Mouse (Mus musculus) adrenal gland, postnatal 36 days (tissue): ENCODE measurements at regions not wholly inside any gene's neighbourhood (a gene's known extent, or its start where the extent isn't known, plus 50 kb on each side); places are given as distances from the start of the nearest gene placed in this dataset.

ENCODE experiments used
- DNase-seq, 2 experiments: peaks; one replicate each; pipeline ENCODE4 v3.0.0; 2021; ENCODE audit warnings: mixed read lengths in 1 of 2

DNA sequence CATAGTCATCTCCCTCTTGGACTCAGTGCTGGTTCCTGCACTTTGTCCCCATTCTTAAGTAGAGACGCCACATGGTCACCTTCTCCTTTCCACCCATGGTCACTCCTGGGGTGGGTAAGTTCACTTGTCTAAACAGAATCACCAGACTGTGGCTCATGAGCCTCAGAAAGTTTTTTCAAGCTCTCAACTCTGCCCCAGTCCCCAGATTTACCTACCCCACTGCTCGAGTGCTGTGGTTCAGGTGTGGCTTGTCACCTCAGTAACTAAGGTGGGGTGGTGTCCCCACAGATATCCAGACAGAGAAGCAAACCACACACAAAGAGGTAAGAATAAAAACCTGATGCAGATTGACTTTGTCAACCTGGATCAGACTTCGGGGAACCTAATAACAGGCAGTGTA is 87.6 kb downstream of the Rpl10-ps3 start:
- no peak for DNase-seq

DNA sequence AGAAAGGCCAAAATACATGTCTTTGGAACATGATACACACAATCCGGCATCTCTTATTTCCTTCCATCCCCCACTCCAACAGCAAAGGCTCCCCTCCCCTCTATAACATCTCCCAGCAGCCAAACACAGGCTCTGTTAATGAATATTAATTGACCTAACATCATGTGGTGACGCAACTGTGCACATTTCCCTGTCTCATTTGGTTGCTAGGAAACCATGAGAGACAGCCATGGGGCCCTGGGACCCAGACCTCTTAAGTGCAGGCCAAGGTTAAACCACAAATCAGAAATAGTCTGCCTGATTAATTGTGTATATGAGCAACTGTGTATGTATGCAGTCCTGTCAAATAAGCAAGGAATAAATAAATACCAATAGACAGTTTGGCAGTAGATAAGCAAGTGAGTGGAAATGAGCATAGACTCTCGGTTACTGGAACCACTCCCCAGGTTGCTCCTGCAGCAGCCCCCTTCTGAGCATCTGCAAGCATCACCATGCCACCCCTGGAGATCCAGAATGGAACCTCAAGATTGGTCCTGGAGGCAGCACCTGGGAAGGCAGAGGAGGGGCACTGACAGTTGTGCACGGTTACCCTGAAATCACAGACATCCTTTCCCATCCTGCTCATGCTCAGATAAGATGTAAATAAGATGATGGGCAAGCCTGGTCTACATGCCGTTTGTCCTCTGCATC is 99.6 kb downstream of the Rpl10-ps3 start:
- DNase-seq: no peak

DNA sequence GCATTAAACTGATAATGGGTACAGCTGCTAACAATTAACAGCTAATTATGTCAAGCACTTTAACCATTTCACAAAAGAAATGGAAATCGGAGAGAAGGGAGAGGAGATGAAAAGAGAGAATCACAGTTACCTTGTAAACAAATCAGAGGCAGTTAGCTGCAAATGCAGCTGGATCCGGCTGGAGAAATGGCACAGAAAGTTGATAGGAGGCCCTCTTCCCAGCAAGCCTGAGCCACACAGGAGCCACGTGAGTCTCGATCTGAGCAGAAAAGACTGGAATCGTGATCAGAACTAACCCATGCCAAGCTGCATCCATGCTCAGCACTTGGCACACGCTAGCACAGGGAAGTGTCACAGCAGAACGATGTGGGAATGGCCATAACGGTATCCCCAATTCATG is 103.8 kb downstream of the Rpl10-ps3 start:
- no peak for DNase-seq

DNA sequence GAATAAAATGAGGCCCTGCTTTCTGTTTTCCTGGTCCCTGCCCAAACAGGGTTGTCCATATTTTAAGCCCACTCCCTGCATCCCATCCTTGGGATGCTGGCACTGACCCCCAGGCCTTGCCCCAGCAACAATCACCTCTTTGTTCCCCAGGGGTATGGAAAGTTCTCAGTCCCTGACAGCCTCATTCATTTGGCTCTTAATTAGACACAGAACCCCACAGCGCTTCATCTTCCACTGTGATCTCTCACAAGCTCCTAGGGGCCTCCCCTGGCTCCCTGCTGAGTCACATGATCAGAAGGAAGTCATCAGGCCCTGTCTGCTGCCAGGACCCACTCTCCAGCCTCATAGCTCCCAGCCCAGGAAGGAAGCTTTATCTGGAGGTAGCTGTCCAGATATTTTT is 108.9 kb downstream of the Rpl10-ps3 start:
- DNase-seq: peak in 1 of 2 experiments; percentile 1

DNA sequence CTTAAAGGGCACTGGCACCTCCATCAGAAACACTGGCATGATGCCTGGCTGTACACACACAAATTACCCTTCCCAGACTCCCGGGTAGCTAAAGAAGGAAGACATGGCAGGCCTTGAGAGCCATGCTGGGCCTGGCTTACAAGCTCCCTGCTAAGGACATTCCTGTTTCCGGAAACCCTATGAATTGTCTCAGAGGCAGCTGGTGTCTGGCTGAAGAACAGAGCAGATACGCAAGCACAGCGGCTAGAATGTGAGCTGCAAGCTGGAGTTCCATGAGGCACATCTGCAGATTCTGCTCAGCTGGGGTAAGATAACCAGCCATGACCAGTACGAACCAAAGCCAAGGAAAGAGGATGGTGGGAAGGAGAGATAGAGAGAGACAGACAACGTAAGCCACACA is 110.1 kb downstream of the Rpl10-ps3 start:
- DNase-seq: no peak

DNA sequence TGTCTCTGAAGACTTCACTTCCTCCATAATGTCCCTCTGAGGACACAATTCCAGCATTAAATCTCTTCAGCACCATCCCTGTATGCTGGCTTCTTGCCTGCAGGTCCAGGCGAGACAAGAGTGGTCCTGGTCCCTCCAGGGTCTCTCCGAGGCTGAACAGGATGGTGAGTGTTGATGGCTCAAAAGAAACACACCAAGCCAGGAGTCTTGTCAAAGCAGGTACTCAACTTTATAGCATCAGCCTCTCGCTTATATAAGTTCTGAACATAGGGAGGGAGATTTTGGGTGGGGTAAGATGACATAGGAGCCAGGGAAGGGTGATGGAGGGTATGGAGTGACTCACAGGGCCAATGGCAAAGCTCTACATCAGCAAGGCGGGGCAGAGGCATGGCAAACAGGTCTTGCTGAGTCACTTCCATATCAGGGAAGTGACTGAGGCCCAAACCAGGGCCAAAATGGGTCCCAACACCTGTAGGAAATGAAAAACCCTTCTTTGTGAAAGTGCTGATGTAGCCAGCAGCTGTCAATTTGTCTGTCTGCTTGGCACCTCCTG is 111.7 kb downstream of the Rpl10-ps3 start:
- no peak for DNase-seq

DNA sequence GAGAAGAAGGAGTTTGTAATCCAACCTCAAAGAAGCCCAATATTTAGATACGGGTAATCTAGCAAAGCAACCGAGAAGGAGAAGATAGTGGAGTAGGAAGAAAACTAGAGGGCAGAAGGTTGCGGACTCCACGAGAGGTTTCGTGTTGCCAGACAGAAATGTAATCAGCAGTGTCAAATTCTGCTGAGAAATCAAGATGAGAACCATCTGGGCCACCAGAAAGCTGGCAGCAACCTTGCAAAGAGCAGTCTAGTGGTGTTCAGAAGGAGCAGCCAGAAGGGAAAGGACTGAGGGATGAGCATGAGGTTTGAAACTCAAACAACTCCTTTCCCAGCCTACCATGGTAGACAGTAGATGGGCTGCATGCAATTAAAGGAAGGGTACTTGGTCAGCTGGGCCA is 134.3 kb downstream of the Rpl10-ps3 start:
- DNase-seq: no peak

DNA sequence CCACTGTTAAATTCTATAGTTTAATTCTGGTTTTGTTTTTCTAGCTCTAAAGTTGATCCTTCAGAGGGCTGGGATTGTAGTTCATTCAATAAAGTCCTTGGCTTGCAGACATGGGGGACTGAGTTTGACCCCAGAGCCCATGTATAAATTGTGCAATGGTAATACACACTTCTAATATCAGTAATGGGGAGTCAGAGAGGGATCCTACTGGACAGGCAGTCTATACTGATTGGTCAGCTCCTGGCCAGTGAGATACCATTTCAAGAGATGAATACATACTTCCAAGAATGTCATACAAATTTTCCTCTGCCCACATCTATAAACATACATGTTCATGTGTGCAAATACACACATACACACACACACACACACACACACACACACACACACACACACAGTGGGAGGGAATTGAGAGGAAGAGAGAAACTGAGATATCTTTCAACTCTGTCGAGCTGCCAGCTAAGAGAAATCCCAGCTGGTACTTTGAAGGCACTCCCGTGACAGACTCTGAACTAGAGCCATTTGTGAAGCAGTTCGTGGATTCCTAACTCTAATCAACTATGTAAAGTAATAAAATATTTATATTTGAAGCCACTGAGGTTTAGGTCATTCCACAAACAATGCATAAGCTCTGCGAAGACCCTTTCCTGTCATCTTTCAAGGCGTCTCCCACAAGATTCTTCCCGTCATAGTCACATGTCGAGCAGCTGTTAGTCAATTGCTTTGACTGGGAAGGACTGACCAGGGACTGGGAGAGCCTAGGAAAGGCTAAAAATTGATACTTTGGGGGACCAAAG is 145.1 kb downstream of the Rpl10-ps3 start:
- DNase-seq: no peak

DNA sequence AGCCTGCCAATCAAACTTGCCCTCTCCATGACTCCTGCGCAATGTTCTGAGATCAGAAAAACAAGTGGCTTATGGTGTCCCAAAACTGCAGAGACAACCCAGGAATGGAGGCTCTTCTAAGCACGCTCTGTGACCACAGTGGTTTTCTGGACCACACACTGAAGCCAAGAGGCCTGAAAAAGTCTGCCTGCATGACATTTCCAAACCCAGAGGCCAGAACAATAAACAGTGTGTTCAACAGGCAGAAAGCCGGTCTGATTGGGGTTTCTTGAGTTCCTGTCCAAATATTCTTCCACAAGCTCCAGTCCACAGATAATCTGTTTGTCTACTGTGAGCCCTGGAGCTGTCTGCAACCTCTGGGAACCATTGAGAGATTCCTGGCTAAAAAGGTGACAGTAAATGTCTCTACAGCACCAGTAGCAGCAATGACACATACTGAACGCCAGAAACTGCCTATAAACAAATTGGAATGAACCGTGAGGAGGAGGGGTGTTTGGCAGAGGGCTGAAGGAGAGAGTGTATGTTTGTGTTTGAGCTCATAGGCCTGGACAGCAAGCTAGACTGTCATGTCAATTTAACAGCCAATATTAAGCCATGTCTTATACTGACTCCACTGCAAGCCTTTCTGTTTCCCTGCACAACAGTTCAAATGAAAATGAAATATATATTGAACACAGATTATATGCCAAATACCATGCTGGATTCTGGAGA is 152.2 kb downstream of the Rpl10-ps3 start:
- no peak for DNase-seq

DNA sequence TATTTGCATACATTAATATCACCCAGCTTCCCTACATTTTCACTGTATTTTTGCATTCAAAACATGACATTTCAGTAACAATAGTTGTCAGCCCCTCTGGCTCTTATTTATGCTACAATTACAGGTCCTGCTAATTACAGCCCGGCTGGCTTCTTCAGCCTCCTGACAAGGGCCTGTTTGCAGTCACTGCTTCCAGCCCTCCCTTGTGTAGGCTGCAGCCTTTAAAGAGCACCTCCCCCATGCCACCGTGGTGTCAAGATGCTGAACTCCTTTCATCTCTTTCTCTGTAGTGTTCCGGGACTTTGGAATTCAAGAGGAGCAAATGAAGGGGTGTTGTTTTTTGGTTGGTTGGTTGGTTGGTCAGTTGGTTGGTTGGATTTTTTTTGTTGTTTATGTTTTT is 153.6 kb downstream of the Rpl10-ps3 start:
- no peak for DNase-seq

DNA sequence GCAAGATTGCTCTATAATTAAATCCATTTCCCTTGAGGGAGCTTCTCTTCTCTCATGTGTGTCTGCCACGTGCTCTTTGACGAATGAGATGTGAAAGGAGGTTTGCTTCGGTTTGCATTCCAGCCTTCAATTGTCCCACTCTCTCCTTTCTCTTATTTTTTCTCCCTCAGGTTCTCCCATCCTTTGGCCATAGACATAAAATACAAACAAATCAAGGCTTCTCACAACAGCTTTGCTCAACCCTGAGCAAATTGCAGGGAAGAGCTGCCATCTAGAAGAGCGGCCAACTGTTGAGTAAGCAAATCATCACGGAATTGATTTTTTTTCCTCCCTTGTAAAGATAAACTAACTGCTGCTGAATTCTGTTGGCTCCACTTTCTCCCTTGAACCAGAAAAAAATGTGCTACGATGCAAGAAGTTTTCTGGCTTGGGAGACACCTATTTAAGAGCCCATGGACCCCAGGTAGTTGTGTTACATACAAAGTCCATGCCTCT is 156.1 kb downstream of the Rpl10-ps3 start:
- no peak for DNase-seq

DNA sequence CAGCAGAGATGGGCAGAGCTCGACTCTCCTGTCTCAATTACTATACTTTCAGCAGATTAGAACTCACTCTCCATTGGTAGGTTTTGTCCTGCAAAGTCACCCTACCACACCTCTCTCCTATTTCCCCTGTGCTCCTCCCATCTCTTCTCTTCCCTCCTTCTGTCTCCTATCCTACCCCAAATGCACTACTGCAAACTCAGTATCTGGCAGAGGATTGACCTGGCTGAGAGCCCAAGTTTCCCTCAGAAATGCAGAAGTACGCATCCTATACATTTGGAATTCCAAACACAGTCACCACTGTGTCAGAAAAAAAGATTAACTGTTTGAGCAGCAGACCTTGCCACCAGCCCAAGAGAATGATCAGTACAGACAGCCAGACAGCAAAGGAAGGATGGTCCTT is 163.4 kb downstream of the Rpl10-ps3 start:
- no peak for DNase-seq

DNA sequence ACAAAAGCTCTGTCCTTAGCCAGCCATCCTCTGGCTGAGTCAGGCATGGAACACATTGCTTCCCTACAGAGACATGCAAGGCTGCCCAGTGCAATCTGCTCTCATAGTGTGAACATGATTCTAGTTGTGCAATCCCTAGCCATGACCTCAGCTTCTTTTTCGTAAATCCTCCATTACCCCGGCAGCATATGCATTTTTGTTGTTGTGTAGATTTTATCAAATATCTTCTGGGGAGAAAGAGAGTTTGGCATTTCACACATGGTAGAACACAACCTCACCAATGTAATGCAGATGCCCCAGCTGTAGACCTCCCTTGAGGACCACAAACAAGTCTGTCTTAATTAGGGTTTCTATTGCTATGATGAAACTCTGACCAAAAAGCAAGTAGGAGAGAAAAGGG is 168.6 kb downstream of the Rpl10-ps3 start:
- DNase-seq: no peak

DNA sequence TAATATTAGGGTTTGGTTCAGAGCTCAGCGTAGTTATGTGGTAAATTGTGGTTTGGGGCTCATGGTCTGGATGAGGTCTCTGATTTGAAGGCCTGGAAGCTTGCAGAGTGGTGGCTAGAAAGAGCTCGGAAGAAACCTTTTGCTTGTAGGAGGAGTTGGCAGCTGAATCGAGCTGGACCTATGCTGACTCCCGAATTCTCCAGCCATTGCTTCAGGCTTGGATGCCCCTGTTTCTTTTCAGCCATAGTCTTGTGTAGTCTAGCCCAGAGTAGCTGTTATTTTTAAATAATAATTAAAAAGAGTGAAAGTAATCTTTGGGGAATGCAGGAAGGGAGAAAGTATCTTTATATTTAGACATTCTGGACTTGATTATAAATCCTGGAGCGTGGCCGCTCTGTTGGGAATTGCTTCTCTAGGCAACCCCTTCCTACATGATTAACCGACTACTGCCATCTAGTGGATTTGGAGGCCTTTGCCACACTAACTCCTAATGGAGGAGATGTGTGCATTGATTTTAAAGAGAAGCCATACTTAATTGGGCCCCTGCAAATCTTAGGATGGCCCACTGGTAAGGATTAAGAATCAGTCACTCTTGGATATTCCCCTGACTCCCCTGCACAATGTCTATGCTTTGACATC is 172.8 kb downstream of the Rpl10-ps3 start:
- peak; percentile 55 to 73 for DNase-seq

DNA sequence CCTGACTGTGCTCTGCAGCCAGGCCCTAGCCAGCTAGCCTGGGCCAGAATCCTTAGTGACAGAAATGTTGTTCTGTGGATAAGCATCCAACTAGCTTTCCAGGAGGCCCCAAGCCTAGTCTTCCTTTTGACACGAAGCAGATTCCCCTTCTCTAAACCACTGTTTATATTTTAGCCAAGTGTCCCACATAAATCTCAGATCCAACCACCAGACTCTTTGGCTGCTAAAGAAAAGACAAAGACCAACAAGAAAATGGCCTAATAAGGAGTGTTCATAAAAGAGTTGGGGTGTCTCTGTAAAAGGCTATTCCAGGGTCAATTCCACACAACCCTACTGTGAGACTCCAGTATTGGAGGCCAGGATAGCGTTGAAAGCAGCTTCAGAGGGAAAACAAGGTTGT is 173.6 kb downstream of the Rpl10-ps3 start:
- no peak for DNase-seq

DNA sequence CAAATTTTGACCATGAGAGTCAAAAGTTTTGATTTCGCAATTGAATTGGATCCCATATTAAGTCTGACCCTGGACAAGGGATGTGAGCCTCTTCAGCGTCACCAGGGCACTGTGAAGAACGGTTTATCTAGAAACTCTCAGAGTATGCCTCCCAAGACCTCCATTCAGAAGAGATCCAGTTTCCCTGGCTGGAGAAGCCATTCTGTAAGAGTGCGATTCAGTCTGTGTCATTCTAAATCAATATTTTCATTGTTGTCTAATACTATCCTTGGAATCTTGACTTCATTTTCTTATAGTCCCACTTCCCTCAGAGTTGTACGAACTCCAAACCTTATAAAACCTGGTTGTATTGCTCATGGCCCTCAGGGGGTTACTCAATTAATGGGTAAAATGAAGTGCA is 174.1 kb downstream of the Rpl10-ps3 start:
- DNase-seq: no peak

DNA sequence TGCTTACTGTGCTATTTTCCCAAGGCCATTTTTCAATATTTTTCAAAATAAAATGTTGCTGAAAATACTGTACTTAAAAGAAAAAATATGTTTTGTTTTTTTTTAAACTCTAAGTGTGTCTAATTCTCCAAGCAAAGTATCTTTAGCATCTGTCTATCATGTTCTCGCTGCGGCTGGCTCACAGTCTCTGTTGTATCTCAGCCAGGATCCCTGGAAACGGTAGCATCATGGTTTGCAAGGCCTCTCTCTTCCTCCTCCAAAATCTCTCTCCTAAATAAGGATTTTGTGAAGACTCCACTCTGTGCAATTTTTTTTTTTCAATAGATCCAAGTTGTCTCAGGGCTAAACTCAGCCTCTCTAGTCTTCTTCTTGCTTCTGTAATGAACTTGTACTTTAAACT is 190.2 kb downstream of the Rpl10-ps3 start:
- DNase-seq: no peak

DNA sequence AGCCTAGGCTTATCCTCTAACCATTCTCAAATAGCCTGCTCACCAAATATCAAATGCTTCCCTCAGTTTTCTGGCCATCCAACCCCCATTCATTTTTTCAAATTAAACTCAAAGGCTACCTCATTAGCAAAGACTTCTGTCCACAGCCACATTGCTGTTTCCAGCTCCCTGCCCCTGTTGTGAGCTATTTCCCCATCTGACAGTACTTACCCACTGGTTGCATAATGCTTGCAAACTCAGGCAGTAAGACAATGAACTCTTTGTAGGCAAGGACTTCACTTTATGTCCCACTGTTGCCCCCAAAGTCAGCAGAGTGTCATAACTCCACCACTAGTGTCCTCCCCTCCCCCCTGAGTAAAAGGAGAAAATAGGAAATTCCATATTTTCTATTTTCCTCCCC is 194.7 kb downstream of the Rpl10-ps3 start:
- no peak for DNase-seq

DNA sequence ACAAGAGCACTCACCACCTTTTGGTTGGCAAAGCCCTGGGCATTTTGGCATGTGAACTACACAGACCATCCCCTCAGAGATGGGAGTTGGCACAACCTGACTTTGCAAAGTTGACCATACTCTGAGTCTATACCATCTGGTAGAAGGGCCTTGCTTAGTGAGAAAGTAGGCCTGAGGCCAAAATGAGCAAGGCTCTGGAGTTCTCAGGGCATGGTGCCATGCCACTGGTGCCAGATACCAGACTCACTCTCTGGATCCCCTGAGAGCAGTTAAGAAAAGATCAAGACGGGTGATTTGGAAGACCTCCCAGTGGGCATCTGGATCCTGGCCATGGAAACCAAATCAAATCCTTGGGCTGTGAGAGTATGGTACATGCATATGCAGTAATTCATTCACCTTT is 202.0 kb downstream of the Rpl10-ps3 start:
- DNase-seq: peak; percentile 12 to 51

DNA sequence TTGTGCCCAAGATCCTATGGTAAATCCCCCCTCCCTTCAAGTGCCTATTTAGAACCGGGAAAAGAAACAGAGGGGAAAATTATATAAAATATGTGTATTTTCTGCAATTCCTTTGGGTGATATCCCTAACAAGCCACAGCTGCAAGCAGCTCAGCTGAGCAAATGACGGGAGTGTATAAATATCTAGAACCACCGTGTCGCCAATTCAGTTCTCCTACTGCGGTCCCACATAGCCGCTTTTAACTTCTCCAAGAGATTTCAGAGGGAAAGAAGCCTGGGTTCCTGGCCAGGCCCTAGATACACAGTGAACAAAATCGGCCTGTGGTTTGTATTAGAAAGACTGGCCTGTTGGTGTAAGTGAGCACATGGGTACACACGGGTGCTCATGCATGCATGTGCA is 202.7 kb downstream of the Rpl10-ps3 start:
- no peak for DNase-seq

DNA sequence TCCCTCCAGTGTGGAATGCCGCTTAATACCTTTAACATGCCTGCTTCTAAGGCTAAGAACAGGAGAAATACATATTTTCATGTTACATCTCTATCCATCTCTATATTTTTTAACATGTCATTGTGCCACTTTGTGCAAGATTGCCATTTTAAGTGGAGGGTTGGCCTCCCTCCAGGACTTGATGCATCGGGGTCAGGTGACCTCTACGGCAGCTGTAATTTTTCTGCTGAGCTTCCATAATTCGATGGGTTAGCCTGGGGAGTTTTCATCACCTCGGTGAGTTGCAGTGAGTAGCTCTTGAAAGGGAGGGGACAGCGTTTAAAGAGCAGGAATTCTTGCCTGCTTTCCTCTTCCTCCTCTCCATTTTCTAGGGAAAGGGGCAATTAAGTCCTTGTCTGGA is 203.6 kb downstream of the Rpl10-ps3 start:
- DNase-seq: peak; percentile 2 to 15

DNA sequence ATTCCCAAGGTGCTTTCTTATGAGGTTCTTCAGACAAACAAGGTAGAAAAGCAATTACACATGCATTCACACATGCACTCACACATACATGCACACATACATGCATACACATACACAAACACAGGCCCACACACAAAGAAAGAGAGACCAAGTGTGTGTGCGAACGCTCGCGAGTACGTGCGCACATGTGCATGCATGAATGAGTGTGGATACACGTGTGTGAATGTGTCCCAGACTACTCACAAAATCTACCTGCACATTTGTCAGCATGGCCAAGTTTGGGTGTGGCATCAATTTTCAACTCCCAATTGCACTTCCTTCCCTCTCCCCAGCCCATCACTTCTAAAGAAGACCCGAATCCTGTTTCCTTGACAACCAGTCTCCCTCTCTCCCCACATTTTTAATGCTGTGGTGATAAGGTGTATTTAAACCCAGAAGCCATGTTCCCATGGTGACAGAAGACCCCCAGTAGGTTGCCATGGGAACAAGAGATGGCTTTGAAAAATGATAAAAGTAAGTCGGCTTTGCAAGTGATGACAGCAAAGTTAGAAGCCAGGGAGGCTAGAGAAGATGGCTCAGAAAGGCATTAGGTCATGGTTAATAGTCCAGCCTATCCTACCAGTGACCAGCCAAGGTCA is 206.3 kb downstream of the Rpl10-ps3 start:
- DNase-seq: no peak
